Mouse (Mus musculus) embryonic facial prominence, embryonic 11.5 days (tissue): ENCODE measurements around the gene Timp3. TPM values are rescaled to one million over a fixed set of nuclear protein-coding genes. Genes with fewer than 3 reads are reported as not detected.

Experiments used
- ATAC-seq: fragments of 200-750 bp; cut with Nextera tagmentation; replicated peaks from 2 replicates; pipeline ENCODE4 v1.8.0; 2017; ENCODE audit warnings: low read depth; ENCODE audit not compliant: insufficient number of reproducible peaks, low FRiP score, low TSS enrichment
- DNase-seq: peaks from one replicate; pipeline ENCODE4 v3.0.0-alpha.2; 2015; ENCODE audit warnings: low spot score
- H3K27ac ChIP-seq: fragments of 300-500 bp; sonication (generic); replicated peaks from 2 replicates; pipeline ENCODE4 v1.5.1; 2014; ENCODE audit warnings: mild to moderate bottlenecking, low read depth, low read length, control low read depth
- H3K27me3 ChIP-seq: fragments of 300-500 bp; sonication (generic); 2 replicates; pipeline ENCODE4 v1.6.1; 2014; ENCODE audit warnings: mild to moderate bottlenecking, low read length, moderate library complexity, mixed read lengths; ENCODE audit not compliant: control insufficient read depth, insufficient read depth
- H3K36me3 ChIP-seq: fragments of 300-500 bp; sonication (generic); replicated peaks from 2 replicates; pipeline ENCODE4 v1.6.1; 2014; ENCODE audit warnings: low read depth, mild to moderate bottlenecking, low read length, moderate library complexity, mixed read lengths; ENCODE audit not compliant: control insufficient read depth, insufficient read depth
- H3K4me1 ChIP-seq: fragments of 300-500 bp; sonication (generic); 2 replicates; pipeline ENCODE4 v1.6.1; 2014; ENCODE audit warnings: low read length, mixed read lengths; ENCODE audit not compliant: control insufficient read depth, insufficient read depth
- H3K4me2 ChIP-seq: fragments of 300-500 bp; sonication (generic); 2 replicates; pipeline ENCODE4 v1.6.1; 2014; ENCODE audit warnings: low read depth, mild to moderate bottlenecking, control low read depth, low read length, moderate library complexity
- H3K4me3 ChIP-seq: fragments of 300-500 bp; sonication (generic); 2 replicates; pipeline ENCODE4 v1.5.1; 2014; ENCODE audit warnings: low read depth, low read length, control low read depth
- H3K9ac ChIP-seq: fragments of 300-500 bp; sonication (generic); replicated peaks from 2 replicates; pipeline ENCODE4 v1.6.1; 2014; ENCODE audit warnings: mild to moderate bottlenecking, control low read depth, low read length
- H3K9me3 ChIP-seq: fragments of 300-500 bp; sonication (generic); replicated peaks from 2 replicates; pipeline ENCODE4 v1.6.1; 2016; ENCODE audit warnings: mild to moderate bottlenecking, low read length, inconsistent platforms, mixed read lengths; ENCODE audit not compliant: control insufficient read depth
- WGBS: fragments of 180-500 bp; shearing (Covaris S2); extraction: QIAGEN DNeasy Blood & Tissue Kit; methylation state at CpG from one replicate; pipeline ENCODE4 v1.1.7; 2014; 5-methylcytosine and 5-hydroxymethylcytosine counted together
- polyA plus RNA-seq: library from polyadenylated mRNA; unstranded; fragments of >200 nt; fragmentation: Nextera tagmentation; extraction: Ambion mirVana; gene quantifications from 2 replicates; pipeline ENCODE4 v1.2.1, GENCODE M21; 2014

The Timp3 gene
- polyA plus RNA-seq, 1 experiment from 2014 or later, result 40.0 TPM

DNA sequence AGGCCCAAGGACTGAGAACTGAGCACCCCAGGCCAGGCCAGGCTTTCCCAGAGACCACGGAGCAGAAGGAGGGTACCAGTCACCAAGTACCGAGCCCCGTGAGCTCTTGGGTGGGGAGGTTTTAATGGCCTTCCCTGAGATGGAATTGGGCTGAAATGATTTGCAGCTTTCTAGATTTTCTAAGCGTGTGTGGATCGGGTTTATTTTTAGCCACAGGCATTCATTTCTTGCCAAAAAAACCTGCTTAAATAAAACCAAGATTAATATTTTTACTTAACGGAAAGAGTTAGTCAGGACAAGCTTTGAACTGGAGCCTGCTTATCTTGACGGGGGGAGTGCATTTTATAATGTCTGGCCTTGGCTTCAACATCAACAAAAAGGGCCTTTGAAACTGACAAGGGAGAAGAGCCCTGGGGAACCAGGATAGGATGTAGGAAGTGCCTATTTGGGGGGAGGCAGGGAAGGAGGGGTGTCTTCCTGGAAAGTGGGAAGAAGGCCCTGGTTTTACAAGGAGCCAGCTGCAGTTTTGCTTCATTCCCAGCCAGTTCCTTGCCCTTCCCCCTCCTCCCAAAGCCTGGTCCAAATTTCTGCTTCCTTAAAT lies 31.6 kb downstream of the Timp3 start:
- Histone ChIP-seq H3K4me3 (no peak overlapping the region), H3K27ac (no peak overlapping the region), H3K4me2 (no peak overlapping the region), H3K4me1 (no peaks in the 10 kb centered on the region; the same call in 1 of the 2 replicates), H3K9me3 (no peaks in the 10 kb centered on the region), H3K36me3 (no peaks in the 10 kb centered on the region), H3K27me3 (no peaks in the 10 kb centered on the region), H3K9ac (no peak overlapping the region)
- 53% methylated on average over 7 of the region's 7 CpGs for WGBS
- DNase-seq (no peak), ATAC-seq (no peak)

DNA sequence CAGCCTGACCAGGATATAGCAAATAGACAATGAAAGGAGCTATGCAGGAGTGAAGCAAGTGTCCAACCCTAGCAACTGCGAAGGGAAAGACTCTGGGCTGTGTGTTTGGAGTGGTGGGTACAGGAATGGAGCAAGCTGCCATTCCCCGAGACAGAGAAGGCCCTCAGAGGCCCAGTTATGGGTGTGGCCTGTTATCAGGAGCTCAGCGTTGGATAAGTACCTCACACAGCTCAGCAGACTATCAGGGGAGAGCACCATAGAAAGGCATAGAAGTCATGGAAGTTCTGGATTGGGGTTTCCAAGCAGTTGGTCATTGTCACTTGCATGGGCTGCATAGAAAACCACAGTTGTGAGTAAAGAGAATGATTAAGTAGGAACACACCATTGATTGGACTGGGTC lies 32.8 kb downstream of the Timp3 start:
- H3K36me3 ChIP-seq, result no peaks in the 10 kb centered on the region
- DNase-seq (no peak), ATAC-seq (no peak)
- no peak overlapping the region for H3K4me3 ChIP-seq
- 83% methylated on average over 3 of the region's 3 CpGs for WGBS
- no peaks in the 10 kb centered on the region; the same call in 1 of the 2 replicates for H3K4me1 ChIP-seq
- H3K9me3 ChIP-seq, result no peaks in the 10 kb centered on the region
- H3K27me3 ChIP-seq, result no peaks in the 10 kb centered on the region
- no peak overlapping the region for H3K27ac ChIP-seq
- no peak overlapping the region for H3K9ac ChIP-seq
- no peak overlapping the region for H3K4me2 ChIP-seq

- ATAC-seq, result no peak; the same call in 1 of the 2 replicates
- H3K4me1 ChIP-seq, result no peaks in the 10 kb centered on the region; the same call in 1 of the 2 replicates
- no peaks in the 10 kb centered on the region for H3K27me3 ChIP-seq
- 59% methylated on average over 8 of the region's 8 CpGs for WGBS
- no peaks in the 10 kb centered on the region for H3K36me3 ChIP-seq
- no peaks in the 10 kb centered on the region for H3K9me3 ChIP-seq
- H3K4me2 ChIP-seq, result no peak overlapping the region
- H3K9ac ChIP-seq, result no peak overlapping the region
- H3K27ac ChIP-seq, result no peak overlapping the region
- DNase-seq, result no peak
- no peak overlapping the region for H3K4me3 ChIP-seq
Observed at GRCm38 (mm10) chr10:86334581-86334980, 34.4 kb downstream of the Timp3 start.

DNA sequence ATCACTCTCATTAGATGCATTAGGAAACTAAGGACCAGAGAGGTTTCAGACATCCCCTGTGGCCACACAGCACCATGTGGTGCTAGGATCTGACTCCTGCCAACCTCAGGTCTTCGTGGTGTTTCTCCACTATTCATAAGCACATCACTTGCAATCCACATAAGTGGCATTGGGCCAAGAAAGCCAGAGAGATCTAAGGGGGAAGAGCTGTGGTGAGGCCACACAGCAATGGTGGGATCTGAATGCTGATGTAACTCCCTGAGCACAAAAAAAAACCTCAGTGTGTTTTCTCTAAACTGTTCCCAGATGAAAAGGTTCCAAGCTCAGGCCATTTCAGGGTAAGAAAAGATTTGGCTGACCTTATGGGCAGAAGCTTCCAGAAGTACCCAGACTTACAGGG lies 36.3 kb downstream of the Timp3 start:
- Histone ChIP-seq H3K4me1 (no peaks in the 10 kb centered on the region; the same call in 1 of the 2 replicates), H3K9me3 (no peaks in the 10 kb centered on the region), H3K27ac (no peak overlapping the region), H3K27me3 (no peaks in the 10 kb centered on the region), H3K9ac (no peak overlapping the region), H3K4me2 (no peak overlapping the region), H3K4me3 (no peak overlapping the region), H3K36me3 (no peaks in the 10 kb centered on the region)
- DNase-seq, result no peak
- ATAC-seq, result no peak
- 81% methylated on average over 1 of the region's 1 CpGs for WGBS

GRCm38 (mm10) chr10:86337239-86337638 lies 37.1 kb downstream of the Timp3 start:
- Histone ChIP-seq H3K9me3 (no peaks in the 10 kb centered on the region), H3K27ac (no peak overlapping the region), H3K4me1 (no peaks in the 10 kb centered on the region), H3K9ac (no peak overlapping the region), H3K36me3 (no peaks in the 10 kb centered on the region), H3K4me2 (no peak overlapping the region), H3K4me3 (no peak overlapping the region), H3K27me3 (no peaks in the 10 kb centered on the region)
- 53% methylated on average over 3 of the region's 3 CpGs for WGBS
- no peak for DNase-seq
- ATAC-seq, result no peak

- no peak for DNase-seq
- Histone ChIP-seq H3K4me1 (no peaks in the 10 kb centered on the region), H3K27ac (no peak overlapping the region), H3K27me3 (no peaks in the 10 kb centered on the region), H3K36me3 (no peaks in the 10 kb centered on the region), H3K4me3 (no peak overlapping the region), H3K4me2 (no peak overlapping the region), H3K9me3 (no peaks in the 10 kb centered on the region), H3K9ac (no peak overlapping the region)
- 55% methylated on average over 4 of the region's 4 CpGs for WGBS
- no peak for ATAC-seq
Observed at GRCm38 (mm10) chr10:86338121-86338715, 38.0 kb downstream of the Timp3 start.

GRCm38 (mm10) chr10:86339121-86339520 lies 38.9 kb downstream of the Timp3 start:
- H3K4me2 ChIP-seq, result no peak overlapping the region
- no peak overlapping the region for H3K4me3 ChIP-seq
- no peaks in the 10 kb centered on the region for H3K9me3 ChIP-seq
- H3K27me3 ChIP-seq, result no peaks in the 10 kb centered on the region
- H3K27ac ChIP-seq, result no peak overlapping the region
- no peak for DNase-seq
- WGBS, result 91% methylated on average over 4 of the region's 4 CpGs
- H3K36me3 ChIP-seq, result no peaks in the 10 kb centered on the region; the same call in 1 of the 2 replicates
- H3K4me1 ChIP-seq, result no peaks in the 10 kb centered on the region
- no peak overlapping the region for H3K9ac ChIP-seq
- no peak for ATAC-seq

DNA sequence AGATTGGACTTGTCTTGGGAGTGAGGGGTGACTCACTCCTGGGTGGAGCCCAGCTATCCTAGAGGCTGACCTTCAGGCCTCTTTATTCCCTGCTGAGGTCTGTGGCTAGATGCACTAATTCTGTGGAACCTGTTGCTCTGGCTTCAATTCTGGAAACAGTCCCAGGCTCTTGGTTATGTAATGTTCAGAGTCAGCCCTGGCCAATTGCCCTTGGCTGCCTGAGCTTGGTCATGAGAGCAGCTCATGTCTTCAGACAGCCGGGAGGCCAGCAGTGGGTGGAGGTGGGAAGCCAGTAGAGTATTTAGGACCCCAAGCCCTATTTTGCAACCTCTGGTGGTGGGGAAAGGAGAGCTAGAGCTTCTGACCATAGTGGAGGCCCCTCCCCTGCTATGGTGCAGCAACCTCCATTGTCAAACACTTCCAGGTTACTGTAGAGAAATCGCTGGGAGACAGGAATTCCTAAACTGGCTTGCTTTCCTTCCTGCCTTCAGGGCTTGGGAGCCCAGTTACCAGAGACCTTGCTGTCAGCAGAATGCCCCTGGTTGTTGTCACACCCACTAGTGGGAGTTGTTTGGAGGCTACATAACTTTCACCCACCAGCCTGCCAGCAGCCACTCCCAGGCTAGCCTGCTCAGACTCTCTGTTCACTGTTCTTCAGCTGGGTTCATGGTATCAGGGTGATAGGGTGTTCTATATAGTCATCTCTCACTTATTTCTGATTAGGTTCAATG lies 39.6 kb downstream of the Timp3 start:
- H3K4me2 ChIP-seq, result no peak overlapping the region
- no peak overlapping the region for H3K4me3 ChIP-seq
- H3K27ac ChIP-seq, result no peak overlapping the region
- ATAC-seq (no peak), DNase-seq (no peak)
- WGBS, result 67% methylated on average over 2 of the region's 2 CpGs
- H3K27me3 ChIP-seq, result no peaks in the 10 kb centered on the region
- H3K4me1 ChIP-seq, result no peaks in the 10 kb centered on the region
- H3K9me3 ChIP-seq, result no peaks in the 10 kb centered on the region
- peaks cover 2% of the 10 kb centered on the region for H3K36me3 ChIP-seq
- no peak overlapping the region for H3K9ac ChIP-seq
